Mouse (Mus musculus) kidney, adult 2 months (tissue): ENCODE measurements around the gene Nup210. TPM values are rescaled to one million over a fixed set of nuclear protein-coding genes. Genes with fewer than 3 reads are reported as not detected.

Experiments
- DNase-seq: peaks from one replicate; pipeline ENCODE4 v3.0.0; 2021
- H3K27ac ChIP-seq: fragments of 200-500 bp; 2 replicates; pipeline ENCODE4 v1.5.1; 2012; ENCODE audit warnings: low read depth, low read length, control low read depth, inconsistent platforms; ENCODE audit not compliant: insufficient read depth
- H3K27me3 ChIP-seq: fragments of 200-500 bp; replicated peaks from 2 replicates; pipeline ENCODE4 v1.6.1; 2012; ENCODE audit warnings: mild to moderate bottlenecking, moderate library complexity, low read length, inconsistent platforms; ENCODE audit not compliant: control insufficient read depth, insufficient read depth
- H3K36me3 ChIP-seq: fragments of 200-500 bp; 2 replicates; pipeline ENCODE4 v1.6.1; 2012; ENCODE audit warnings: mild to moderate bottlenecking, moderate library complexity, low read length, inconsistent platforms; ENCODE audit not compliant: control insufficient read depth, insufficient read depth
- H3K4me1 ChIP-seq: fragments of 200-500 bp; 2 replicates; pipeline ENCODE4 v1.6.1; 2011; ENCODE audit warnings: low read length; ENCODE audit not compliant: control insufficient read depth, insufficient read depth
- H3K4me3 ChIP-seq: fragments of 200-500 bp; 2 replicates; pipeline ENCODE4 v1.5.1; 2011; ENCODE audit warnings: mild to moderate bottlenecking, low read depth, low read length, control low read depth; ENCODE audit not compliant: insufficient read depth
- CTCF ChIP-seq: fragments of 200-500 bp; conservative IDR thresholded peaks from 2 replicates; pipeline ENCODE4 v1.5.1; 2011; ENCODE audit warnings: low read depth, mild to moderate bottlenecking, control low read depth, low read length, moderate library complexity, mixed read lengths; ENCODE audit not compliant: insufficient read depth, insufficient read length
- POLR2A ChIP-seq: fragments of 200-500 bp; IDR thresholded peaks from one replicate; pipeline ENCODE4 v1.6.1; 2011; ENCODE audit warnings: low read depth, low read length, control low read depth
- WGBS: fragments of 180-500 bp; shearing (Covaris S2); methylation state at CpG from one replicate; pipeline ENCODE4 v1.1.7; 2018; 5-methylcytosine and 5-hydroxymethylcytosine counted together
- polyA plus RNA-seq: library from polyadenylated mRNA; depleted of rRNA; stranded (reverse); fragments of >200 nt; gene quantifications from 2 replicates; pipeline ENCODE4 v1.2.3, GENCODE M21; 2012; rRNA removed

Gene Nup210
- polyA plus RNA-seq, 1 experiment = 18.5 TPM

DNA sequence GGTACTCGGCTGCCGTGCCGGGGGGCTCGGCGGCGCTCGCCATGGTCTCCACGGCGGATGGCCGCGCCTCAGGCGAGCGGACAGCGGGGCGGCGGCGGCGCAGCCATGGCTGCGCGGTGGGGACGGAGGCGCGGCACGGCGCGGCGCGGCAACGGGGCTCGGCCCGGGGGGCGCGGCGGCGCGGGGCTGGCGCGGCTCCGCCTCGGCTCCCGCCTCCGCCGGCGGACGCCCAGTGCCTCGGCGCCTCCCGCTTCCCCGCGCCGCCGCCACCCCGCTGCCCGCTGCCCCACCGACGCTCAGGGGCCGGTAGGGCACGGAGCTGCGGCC is 128.4 kb downstream of the Nup210 start:
- TF ChIP-seq CTCF (no peak), POLR2A (no peak)
- Histone ChIP-seq H3K4me1 (peaks cover 8% of the 10 kb centered on the region; the same call in 1 of the 2 replicates), H3K36me3 (no peaks in the 10 kb centered on the region), H3K4me3 (peak overlapping the region; percentile 81), H3K27ac (no peak overlapping the region), H3K27me3 (no peaks in the 10 kb centered on the region)
- DNase-seq = no peak
- 5% methylated on average over 59 of the region's 59 CpGs for WGBS

DNA sequence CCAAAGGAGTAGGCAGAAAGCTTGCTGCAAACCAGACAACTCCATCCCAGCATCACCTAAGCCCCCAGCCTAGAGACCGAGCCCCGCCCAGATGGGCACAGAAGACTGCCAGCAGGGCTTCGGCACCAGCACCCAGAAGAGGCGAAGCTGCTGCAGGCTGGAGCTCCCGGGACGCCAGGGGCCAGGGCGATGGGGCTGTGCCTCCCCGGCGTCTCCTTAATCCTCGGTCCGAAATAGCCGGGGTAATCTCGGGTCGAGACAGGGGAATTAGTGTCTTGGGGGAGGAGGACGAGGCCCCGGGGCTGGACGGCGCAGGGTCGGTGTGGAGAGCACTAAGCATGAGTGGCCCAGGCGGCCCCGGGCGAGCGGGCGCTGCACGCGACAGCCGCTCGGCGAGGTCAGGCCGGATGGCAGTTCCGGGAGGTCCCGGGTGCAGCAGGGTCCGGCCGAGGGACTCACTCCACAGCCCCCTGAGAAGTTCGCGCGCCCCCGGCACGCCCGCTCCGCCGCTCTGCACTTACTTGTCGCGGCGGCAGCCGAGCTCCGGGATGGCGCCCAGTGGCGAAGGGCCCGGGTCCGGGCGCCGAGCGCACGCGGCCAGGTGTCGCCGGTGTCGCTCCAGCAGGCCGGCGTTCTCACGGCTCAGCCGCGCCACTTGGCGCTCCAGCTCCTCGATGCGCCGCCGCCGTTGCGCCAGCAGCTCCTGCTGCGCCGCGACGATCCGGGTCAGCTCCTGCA is 128.9 kb downstream of the Nup210 start:
- WGBS = 2% methylated on average over 76 of the region's 76 CpGs
- peak overlapping the region; percentile 81 for H3K4me3 ChIP-seq
- H3K27me3 ChIP-seq = no peaks in the 10 kb centered on the region
- H3K27ac ChIP-seq = no peak overlapping the region
- TF ChIP-seq CTCF = no peak
- no peak for TF ChIP-seq POLR2A
- H3K36me3 ChIP-seq = no peaks in the 10 kb centered on the region
- peak; percentile 20 for DNase-seq
- H3K4me1 ChIP-seq = peaks cover 8% of the 10 kb centered on the region; the same call in 1 of the 2 replicates

DNA sequence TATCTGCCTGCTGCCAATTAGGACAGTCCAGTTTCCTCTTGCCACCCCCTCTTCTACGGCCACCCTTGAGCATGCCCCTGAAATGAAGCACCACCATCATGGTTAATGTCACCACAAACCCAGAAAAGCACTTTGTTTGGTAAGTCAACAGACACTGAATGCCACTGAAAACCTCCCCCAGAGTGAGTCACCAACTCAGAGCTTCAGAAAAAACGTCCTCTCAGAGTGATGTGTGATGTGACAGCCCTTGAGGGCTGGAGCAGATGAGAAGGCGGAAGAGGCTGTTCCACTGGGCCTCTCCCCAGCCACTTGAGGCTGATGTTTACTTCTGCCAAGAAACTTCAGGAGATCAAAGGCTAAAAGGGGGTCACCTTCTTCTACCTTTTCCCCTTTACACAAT is 132.5 kb downstream of the Nup210 start:
- no peak for TF ChIP-seq POLR2A
- no peak for TF ChIP-seq CTCF
- Histone ChIP-seq H3K4me3 (no peak overlapping the region), H3K27ac (no peak overlapping the region), H3K36me3 (no peaks in the 10 kb centered on the region), H3K4me1 (peaks cover 14% of the 10 kb centered on the region; the same call in 1 of the 2 replicates), H3K27me3 (no peaks in the 10 kb centered on the region)
- 54% methylated on average over 3 of the region's 3 CpGs for WGBS
- DNase-seq = peak; percentile 5

DNA sequence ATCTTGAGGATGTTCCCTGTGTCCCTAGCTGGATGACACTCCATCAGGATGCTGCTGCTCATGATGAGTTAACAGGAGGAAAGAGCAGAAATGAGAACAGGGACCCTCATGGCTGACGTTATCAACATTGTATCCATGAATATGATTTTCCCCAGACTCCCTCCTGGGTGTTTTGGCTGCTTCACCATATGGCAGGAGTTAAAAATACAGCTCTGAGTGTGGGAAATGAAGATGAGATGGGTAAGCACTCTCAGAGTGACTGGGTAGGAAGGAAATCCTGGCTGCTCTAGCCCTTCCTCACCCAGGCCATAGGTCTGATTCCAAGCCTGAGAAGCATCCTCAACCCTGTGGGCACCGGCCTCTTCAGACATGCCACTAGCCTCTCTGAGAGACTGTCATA is 142.3 kb downstream of the Nup210 start:
- TF ChIP-seq CTCF = no peak
- TF ChIP-seq POLR2A = no peak
- Histone ChIP-seq H3K4me3 (no peak overlapping the region), H3K27ac (no peak overlapping the region), H3K36me3 (no peaks in the 10 kb centered on the region), H3K4me1 (no peaks in the 10 kb centered on the region), H3K27me3 (no peaks in the 10 kb centered on the region)
- no peak for DNase-seq
- WGBS = 83% methylated on average over 2 of the region's 2 CpGs

DNA sequence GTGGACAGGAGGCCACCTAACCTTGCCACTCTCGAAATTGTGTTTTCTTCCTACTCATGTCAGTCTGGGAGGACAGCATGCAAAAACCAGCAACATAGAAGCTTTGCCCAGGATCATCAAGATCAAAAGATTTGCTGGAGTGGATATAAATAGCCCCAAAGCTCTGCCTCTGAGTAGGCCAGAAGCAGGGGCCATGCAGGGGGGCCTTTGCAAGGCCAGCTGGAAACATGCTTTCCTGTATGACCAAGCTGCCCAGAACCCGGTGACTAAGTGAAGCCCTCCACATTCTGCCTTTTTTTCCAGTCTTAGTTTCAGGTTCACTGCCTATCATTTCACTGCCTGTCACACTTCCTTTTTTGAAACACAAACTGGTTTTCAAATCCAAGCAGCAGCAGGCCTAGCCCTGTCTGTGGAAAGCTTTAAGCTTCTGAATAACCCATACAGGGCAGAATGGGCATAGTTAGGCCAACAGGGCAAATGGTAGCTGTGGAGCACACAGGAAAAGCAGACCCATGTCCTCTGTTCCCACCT is 147.2 kb downstream of the Nup210 start:
- no peaks in the 10 kb centered on the region for H3K36me3 ChIP-seq
- WGBS = 37% methylated on average over 2 of the region's 2 CpGs
- no peaks in the 10 kb centered on the region for H3K4me1 ChIP-seq
- no peak for DNase-seq
- H3K4me3 ChIP-seq = no peak overlapping the region
- no peaks in the 10 kb centered on the region for H3K27me3 ChIP-seq
- TF ChIP-seq POLR2A = no peak
- no peak for TF ChIP-seq CTCF
- H3K27ac ChIP-seq = no peak overlapping the region

Other genes with a start within 250 kb of the Nup210 start
- 149 and 162 TPM in 2 replicates for gene Iqsec1, start 128.1 kb downstream of the Nup210 start, polyA plus RNA-seq
- gene Hdac11, start 39.8 kb upstream of the Nup210 start, polyA plus RNA-seq = 43.5 and 46.7 TPM in 2 replicates
- 12.6 and 18.0 TPM in 2 replicates for gene Fbln2, start 95.6 kb upstream of the Nup210 start, polyA plus RNA-seq